Mouse (Mus musculus): ENCODE data around the gene Thrb. TPM values are rescaled to one million over a fixed set of nuclear protein-coding genes. Genes with fewer than 3 reads are reported as not detected.

The Thrb gene
- total and polyA plus RNA-seq, 3 experiments = 7.7 to 28.1 (median 27.5) TPM

DNA sequence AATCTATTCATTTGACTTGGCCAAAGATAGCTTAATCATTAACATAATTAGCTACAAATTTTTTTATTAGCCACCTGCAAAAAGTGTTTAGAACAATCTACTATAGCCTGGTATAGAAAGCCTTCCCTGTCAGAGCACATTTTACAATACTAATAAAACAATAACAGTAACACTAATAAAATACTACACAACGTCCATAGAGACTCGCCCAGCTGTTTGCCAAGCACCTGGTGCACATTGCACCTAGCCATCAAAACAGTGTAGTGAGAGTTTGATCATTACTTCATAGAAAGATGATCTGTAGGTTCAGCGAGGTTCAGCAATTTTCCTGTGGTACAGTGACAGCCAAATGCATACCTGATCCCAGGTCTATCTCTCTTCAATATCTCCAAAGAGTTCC is 26.9 kb downstream of the Thrb start:
- no peak overlapping the region for H3K4me3 ChIP-seq
- 78% methylated on average over 3 of the region's 3 CpGs for WGBS
- no peaks in the 10 kb centered on the region for H3K36me3 ChIP-seq (ENCODE audit: control insufficient read depth, insufficient read depth, low read length)
- no peak overlapping the region for H3K27ac ChIP-seq
- intact Hi-C loops (cut with DNase I) = no loop called here
- H3K27me3 ChIP-seq (ENCODE audit: control insufficient read depth, insufficient read depth, low read length) = no peaks in the 10 kb centered on the region
- TF ChIP-seq EP300 (IDR thresholded peaks at IDR 0.05; ENCODE audit: insufficient read depth, low read depth, low read length) (no peak), CTCF (IDR thresholded peaks at IDR 0.05) (no peak), POLR2A (IDR thresholded peaks at IDR 0.05; ENCODE audit: insufficient read depth, low read depth, low read length) (no peak)
- no peaks in the 10 kb centered on the region; the same call in 1 of the 2 replicates for H3K79me2 ChIP-seq (replicated peaks; ENCODE audit: control insufficient read depth, insufficient read depth, low read length)
- H3K9ac ChIP-seq (ENCODE audit: low read depth, low read length) = no peak overlapping the region
- DNase-seq = no peak
- H3K4me1 ChIP-seq (ENCODE audit: control insufficient read depth, insufficient read depth, low read length) = no peaks in the 10 kb centered on the region; the same call in none of the 2 replicates

DNA sequence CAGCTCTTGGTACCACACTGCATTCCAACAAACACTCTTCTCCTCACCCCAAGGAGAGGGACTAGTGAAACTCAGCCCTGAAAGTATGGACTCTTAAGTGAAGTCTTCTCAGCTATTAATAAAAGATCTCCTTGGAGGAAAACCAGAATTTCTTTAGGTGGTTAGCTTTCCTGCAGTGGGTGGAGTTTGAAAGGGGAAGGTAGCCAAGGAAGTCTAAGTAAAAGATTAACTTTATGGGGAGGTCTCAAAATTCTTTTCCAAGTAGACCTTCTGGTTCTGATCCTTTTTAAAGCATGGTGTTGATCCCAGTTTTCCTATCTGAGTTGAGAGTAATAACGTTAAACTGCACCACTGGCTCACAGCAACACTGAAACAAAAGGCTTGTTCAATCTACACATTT is 31.2 kb downstream of the Thrb start:
- H3K27me3 ChIP-seq (ENCODE audit: control insufficient read depth, insufficient read depth, low read length) = no peaks in the 10 kb centered on the region
- TF ChIP-seq CTCF (IDR thresholded peaks at IDR 0.05) (no peak), POLR2A (IDR thresholded peaks at IDR 0.05; ENCODE audit: insufficient read depth, low read depth, low read length) (no peak), EP300 (IDR thresholded peaks at IDR 0.05; ENCODE audit: insufficient read depth, low read depth, low read length) (no peak)
- no peak overlapping the region for H3K9ac ChIP-seq (ENCODE audit: low read depth, low read length)
- intact Hi-C loops (cut with DNase I) = no loop called here
- H3K36me3 ChIP-seq (ENCODE audit: control insufficient read depth, insufficient read depth, low read length) = no peaks in the 10 kb centered on the region
- no peak for DNase-seq
- H3K79me2 ChIP-seq (replicated peaks; ENCODE audit: control insufficient read depth, insufficient read depth, low read length) = no peaks in the 10 kb centered on the region; the same call in 1 of the 2 replicates
- no peaks in the 10 kb centered on the region for H3K4me1 ChIP-seq (ENCODE audit: control insufficient read depth, insufficient read depth, low read length)
- WGBS = 31% methylated on average over 1 of the region's 1 CpGs
- H3K4me3 ChIP-seq = no peak overlapping the region
- H3K27ac ChIP-seq = no peak overlapping the region

DNA sequence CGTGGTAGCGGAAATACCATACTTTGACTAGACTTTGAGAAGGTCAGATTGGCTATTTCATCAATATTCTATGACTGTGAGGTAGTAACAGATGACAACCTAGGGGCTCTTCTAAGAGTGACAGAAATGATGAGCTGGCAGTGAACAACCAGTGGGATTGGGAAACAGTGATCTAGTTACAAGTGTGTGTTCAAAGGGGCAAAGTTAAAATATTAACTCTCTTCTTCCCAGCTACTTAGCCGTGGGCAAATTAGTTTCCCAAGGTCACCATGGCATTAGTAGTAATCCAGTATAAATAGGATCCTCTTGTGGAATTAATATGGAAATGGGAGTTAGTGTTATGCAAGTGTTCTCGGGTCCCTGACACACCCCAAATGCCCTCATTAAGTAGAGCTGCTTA is 35.5 kb downstream of the Thrb start:
- Histone ChIP-seq H3K9ac (ENCODE audit: low read depth, low read length) (no peak overlapping the region), H3K27ac (no peak overlapping the region), H3K36me3 (ENCODE audit: control insufficient read depth, insufficient read depth, low read length) (peaks cover 14% of the 10 kb centered on the region), H3K4me3 (no peak overlapping the region), H3K4me1 (ENCODE audit: control insufficient read depth, insufficient read depth, low read length) (no peaks in the 10 kb centered on the region; the same call in 1 of the 2 replicates), H3K79me2 (replicated peaks; ENCODE audit: control insufficient read depth, insufficient read depth, low read length) (0 out of 2 replicates have a peak, but pooled peaks cover 1% of the 10 kb centered on the region), H3K27me3 (ENCODE audit: control insufficient read depth, insufficient read depth, low read length) (no peaks in the 10 kb centered on the region)
- 73% methylated on average over 4 of the region's 4 CpGs for WGBS
- DNase-seq = no peak
- intact Hi-C loops (cut with DNase I) = no loop called here
- no peak for TF ChIP-seq EP300 (IDR thresholded peaks at IDR 0.05; ENCODE audit: insufficient read depth, low read depth, low read length)
- TF ChIP-seq POLR2A (IDR thresholded peaks at IDR 0.05; ENCODE audit: insufficient read depth, low read depth, low read length) = no peak
- no peak for TF ChIP-seq CTCF (IDR thresholded peaks at IDR 0.05)

DNA sequence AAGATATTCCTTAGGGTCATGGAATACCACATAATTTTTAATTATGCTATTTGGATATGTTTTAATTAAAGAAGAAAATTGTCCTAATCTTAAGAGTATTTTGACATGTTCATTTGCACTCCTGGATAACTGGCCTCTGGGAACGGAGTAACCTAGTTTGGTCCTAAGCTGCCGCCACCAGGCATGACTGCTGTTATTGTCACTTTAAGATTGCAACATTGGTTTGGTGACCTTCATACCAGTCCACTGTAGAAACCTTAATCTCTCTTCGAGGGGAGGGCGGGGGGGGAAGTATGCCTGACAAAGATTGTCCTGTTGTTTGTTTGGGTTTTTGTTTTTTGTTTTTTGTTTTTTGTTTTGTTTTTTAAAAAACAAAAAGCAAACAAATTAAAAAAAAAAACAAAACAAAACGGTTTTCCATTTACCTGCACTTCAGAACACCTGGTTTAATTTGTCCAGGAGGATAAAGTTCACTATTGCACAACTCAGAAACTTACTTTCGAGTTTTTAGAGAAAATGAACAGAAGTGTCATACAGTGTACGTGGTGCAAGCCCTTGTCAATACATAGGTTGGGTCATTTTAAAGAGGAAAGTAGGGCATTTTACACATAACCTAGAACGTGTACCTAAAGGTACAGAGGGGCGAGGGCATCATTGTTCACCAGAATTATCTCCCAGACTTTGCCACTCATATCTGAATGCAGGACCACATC is 38.0 kb downstream of the Thrb start:
- H3K27me3 ChIP-seq (ENCODE audit: control insufficient read depth, insufficient read depth, low read length) = no peaks in the 10 kb centered on the region
- H3K4me1 ChIP-seq (ENCODE audit: control insufficient read depth, insufficient read depth, low read length) = no peaks in the 10 kb centered on the region; the same call in 1 of the 2 replicates
- DNase-seq = no peak
- H3K79me2 ChIP-seq (replicated peaks; ENCODE audit: control insufficient read depth, insufficient read depth, low read length) = 0 out of 2 replicates have a peak, but pooled peaks cover 1% of the 10 kb centered on the region
- intact Hi-C loops (cut with DNase I) = loop anchor here (2.0 kb wide), 1 partner anchor 45 kb away; no protein-coding TSS in a partner anchor
- WGBS = 67% methylated on average over 9 of the region's 9 CpGs
- H3K27ac ChIP-seq = peak overlapping the region; percentile 53
- no peak overlapping the region for H3K9ac ChIP-seq (ENCODE audit: low read depth, low read length)
- H3K4me3 ChIP-seq = no peak overlapping the region
- TF ChIP-seq CTCF (IDR thresholded peaks at IDR 0.05) = no peak
- TF ChIP-seq POLR2A (IDR thresholded peaks at IDR 0.05; ENCODE audit: insufficient read depth, low read depth, low read length) = no peak
- TF ChIP-seq EP300 (IDR thresholded peaks at IDR 0.05; ENCODE audit: insufficient read depth, low read depth, low read length) = no peak
- H3K36me3 ChIP-seq (ENCODE audit: control insufficient read depth, insufficient read depth, low read length) = peaks cover 15% of the 10 kb centered on the region

DNA sequence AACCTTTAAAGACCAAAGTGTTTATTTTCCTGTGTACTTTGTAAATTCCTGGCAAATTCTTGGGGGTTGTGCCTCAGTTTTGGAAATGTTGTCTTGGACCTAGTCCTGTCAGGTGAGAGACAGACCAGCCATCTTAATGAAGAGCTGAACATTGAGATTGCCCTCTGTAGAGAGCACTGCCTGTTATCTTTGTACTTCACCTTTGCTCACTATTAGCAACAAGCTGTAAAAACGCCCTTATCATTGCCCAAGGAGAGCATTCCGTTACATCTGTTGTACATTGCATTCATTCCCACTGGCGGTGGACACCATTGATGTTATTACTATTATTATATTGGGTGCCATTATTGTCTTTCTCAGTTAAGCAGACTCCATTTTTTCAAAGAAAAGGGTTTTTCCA is 40.2 kb downstream of the Thrb start:
- TF ChIP-seq EP300 (IDR thresholded peaks at IDR 0.05; ENCODE audit: insufficient read depth, low read depth, low read length) (no peak), POLR2A (IDR thresholded peaks at IDR 0.05; ENCODE audit: insufficient read depth, low read depth, low read length) (no peak), CTCF (IDR thresholded peaks at IDR 0.05) (no peak)
- no peaks in the 10 kb centered on the region for H3K27me3 ChIP-seq (ENCODE audit: control insufficient read depth, insufficient read depth, low read length)
- H3K79me2 ChIP-seq (replicated peaks; ENCODE audit: control insufficient read depth, insufficient read depth, low read length) = 0 out of 2 replicates have a peak, but pooled peaks cover 1% of the 10 kb centered on the region
- H3K27ac ChIP-seq = no peak overlapping the region
- intact Hi-C loops (cut with DNase I) = no loop called here
- no peak for DNase-seq
- H3K4me3 ChIP-seq = no peak overlapping the region
- no peak overlapping the region for H3K9ac ChIP-seq (ENCODE audit: low read depth, low read length)
- 40% methylated on average over 3 of the region's 3 CpGs for WGBS
- peaks cover 15% of the 10 kb centered on the region for H3K36me3 ChIP-seq (ENCODE audit: control insufficient read depth, insufficient read depth, low read length)
- no peaks in the 10 kb centered on the region; the same call in 1 of the 2 replicates for H3K4me1 ChIP-seq (ENCODE audit: control insufficient read depth, insufficient read depth, low read length)

DNA sequence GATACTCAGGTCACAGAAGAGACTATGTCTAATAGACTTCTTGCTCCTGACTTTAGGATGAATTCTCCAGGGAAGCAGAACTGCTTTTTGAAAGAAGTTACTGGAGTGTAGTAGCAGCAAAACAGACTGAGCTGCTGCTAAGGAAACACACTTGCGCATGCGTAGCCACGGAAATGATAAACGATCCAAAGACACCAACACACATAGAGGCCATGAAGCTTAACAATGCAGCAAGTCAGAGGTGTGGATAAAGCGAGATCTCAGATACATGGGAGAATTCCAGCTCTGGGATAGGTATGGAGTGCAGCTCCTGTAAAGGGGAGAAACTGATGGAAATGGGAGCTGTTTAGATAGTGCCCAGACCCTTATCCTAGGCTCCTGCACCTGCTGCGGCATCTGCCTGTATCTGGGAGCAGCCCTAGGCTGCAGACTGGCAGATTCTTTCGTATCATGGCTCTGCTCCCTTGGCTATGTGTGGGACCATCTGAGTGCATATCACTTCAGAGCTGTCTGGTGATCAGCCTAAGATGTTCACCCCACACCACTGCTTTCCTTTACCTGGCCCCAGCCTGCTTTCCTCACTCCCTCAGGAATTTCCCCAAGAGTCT is 53.3 kb downstream of the Thrb start:
- Histone ChIP-seq H3K27ac (no peak overlapping the region), H3K79me2 (replicated peaks; ENCODE audit: control insufficient read depth, insufficient read depth, low read length) (no peaks in the 10 kb centered on the region), H3K4me1 (ENCODE audit: control insufficient read depth, insufficient read depth, low read length) (no peaks in the 10 kb centered on the region), H3K4me3 (no peak overlapping the region), H3K27me3 (ENCODE audit: control insufficient read depth, insufficient read depth, low read length) (no peaks in the 10 kb centered on the region), H3K36me3 (ENCODE audit: control insufficient read depth, insufficient read depth, low read length) (no peaks in the 10 kb centered on the region), H3K9ac (ENCODE audit: low read depth, low read length) (no peak overlapping the region)
- intact Hi-C loops (cut with DNase I) = no loop called here
- no peak for DNase-seq
- 85% methylated on average over 7 of the region's 7 CpGs for WGBS
- TF ChIP-seq POLR2A (IDR thresholded peaks at IDR 0.05; ENCODE audit: insufficient read depth, low read depth, low read length) (no peak), CTCF (IDR thresholded peaks at IDR 0.05) (no peak), EP300 (IDR thresholded peaks at IDR 0.05; ENCODE audit: insufficient read depth, low read depth, low read length) (no peak)
